Mouse (Mus musculus) lung, postnatal 25 days (tissue): ENCODE results near the gene Alpk1.

Experiments
- DNase-seq: peaks from one replicate; pipeline ENCODE4 v3.0.0; 2022; ENCODE audit warnings: low spot score

The Alpk1 gene

GRCm38 (mm10) chr3:127743614-127744365, 36.5 kb downstream of the Alpk1 start:
- no peak for DNase-seq

- DNase-seq = no peak
Observed at GRCm38 (mm10) chr3:127741473-127741872, 38.9 kb downstream of the Alpk1 start.

- no peak for DNase-seq
Observed at GRCm38 (mm10) chr3:127737876-127738275, 42.5 kb downstream of the Alpk1 start.

GRCm38 (mm10) chr3:127735395-127735794, 44.9 kb downstream of the Alpk1 start:
- DNase-seq = no peak

- no peak for DNase-seq
Observed at GRCm38 (mm10) chr3:127729513-127730137, 50.7 kb downstream of the Alpk1 start.

- no peak for DNase-seq
Observed at GRCm38 (mm10) chr3:127728851-127729512, 51.3 kb downstream of the Alpk1 start.

GRCm38 (mm10) chr3:127728046-127728445, 52.3 kb downstream of the Alpk1 start:
- no peak for DNase-seq

- DNase-seq = no peak
Observed at GRCm38 (mm10) chr3:127720948-127721347, 59.4 kb downstream of the Alpk1 start.

- DNase-seq = no peak
Observed at GRCm38 (mm10) chr3:127720050-127720449, 60.3 kb downstream of the Alpk1 start.

- DNase-seq = no peak
Observed at GRCm38 (mm10) chr3:127719601-127720000, 60.7 kb downstream of the Alpk1 start.

- no peak for DNase-seq
Observed at GRCm38 (mm10) chr3:127716759-127717158, 63.6 kb downstream of the Alpk1 start.

- no peak for DNase-seq
Observed at GRCm38 (mm10) chr3:127713112-127713511, 67.2 kb downstream of the Alpk1 start.

- DNase-seq = no peak
Observed at GRCm38 (mm10) chr3:127711536-127711935, 68.8 kb downstream of the Alpk1 start.

GRCm38 (mm10) chr3:127707089-127707485, 73.2 kb downstream of the Alpk1 start:
- DNase-seq = no peak

- no peak for DNase-seq
Observed at GRCm38 (mm10) chr3:127706445-127707088, 73.8 kb downstream of the Alpk1 start.

- DNase-seq = no peak
Observed at GRCm38 (mm10) chr3:127705515-127706444, 74.5 kb downstream of the Alpk1 start.

GRCm38 (mm10) chr3:127705139-127705514, 75.2 kb downstream of the Alpk1 start:
- DNase-seq = no peak

- no peak for DNase-seq
Observed at GRCm38 (mm10) chr3:127701196-127701825, 79.0 kb downstream of the Alpk1 start.

- no peak for DNase-seq
Observed at GRCm38 (mm10) chr3:127698636-127699035, 81.7 kb downstream of the Alpk1 start.

GRCm38 (mm10) chr3:127696541-127696940, 83.8 kb downstream of the Alpk1 start:
- DNase-seq = no peak
